Mouse (Mus musculus) stomach, embryonic 16.5 days (tissue): Measurements from ENCODE around the gene Arl10. TPM values are rescaled to one million over a fixed set of nuclear protein-coding genes. Genes with fewer than 3 reads are reported as not detected.

Experiments
- ATAC-seq: fragments of 200-750 bp; cut with Nextera tagmentation; 2 replicates; pipeline ENCODE4 v1.8.0; 2017; ENCODE audit warnings: moderate number of reproducible peaks, moderate TSS enrichment; ENCODE audit not compliant: insufficient read depth, low FRiP score
- H3K27ac ChIP-seq: fragments of 300-500 bp; sonication (generic); 2 replicates; pipeline ENCODE4 v1.5.1; 2014; ENCODE audit warnings: low read length
- H3K27me3 ChIP-seq: fragments of 300-500 bp; sonication (generic); 2 replicates; pipeline ENCODE4 v1.6.1; 2014; ENCODE audit warnings: low read length, control low read depth, mixed read lengths; ENCODE audit not compliant: control insufficient read depth, insufficient read depth
- H3K36me3 ChIP-seq: fragments of 300-500 bp; sonication (generic); 2 replicates; pipeline ENCODE4 v1.6.1; 2014; ENCODE audit warnings: low read length; ENCODE audit not compliant: control insufficient read depth, insufficient read depth
- H3K4me1 ChIP-seq: fragments of 300-500 bp; sonication (generic); 2 replicates; pipeline ENCODE4 v1.6.1; 2014; ENCODE audit warnings: low read length, control low read depth, mixed read lengths; ENCODE audit not compliant: control insufficient read depth, insufficient read depth
- H3K4me2 ChIP-seq: fragments of 300-500 bp; sonication (generic); 2 replicates; pipeline ENCODE4 v1.6.1; 2014; ENCODE audit warnings: low read depth, low read length, mixed read lengths
- H3K4me3 ChIP-seq: fragments of 300-500 bp; sonication (generic); replicated peaks from 2 replicates; pipeline ENCODE4 v1.5.1; 2014; ENCODE audit warnings: mild to moderate bottlenecking, low read length
- H3K9ac ChIP-seq: fragments of 300-500 bp; sonication (generic); 2 replicates; pipeline ENCODE4 v1.6.1; 2014; ENCODE audit warnings: low read length
- H3K9me3 ChIP-seq: fragments of 300-500 bp; sonication (generic); replicated peaks from 2 replicates; pipeline ENCODE4 v1.6.1; 2016; ENCODE audit warnings: low read length, control low read depth; ENCODE audit not compliant: control insufficient read depth
- WGBS: fragments of 180-500 bp; shearing (Covaris S2); extraction: QIAGEN DNeasy Blood & Tissue Kit; methylation state at CpG from one replicate; pipeline ENCODE4 v1.1.7; 2014; 5-methylcytosine and 5-hydroxymethylcytosine counted together
- polyA plus RNA-seq: library from polyadenylated mRNA; unstranded; fragments of >200 nt; fragmentation: Nextera tagmentation; extraction: Ambion mirVana; gene quantifications from 2 replicates; pipeline ENCODE4 v1.2.1, GENCODE M21; 2015

The Arl10 gene
- polyA plus RNA-seq, 1 experiment from 2014 or later: 21.7 TPM

DNA sequence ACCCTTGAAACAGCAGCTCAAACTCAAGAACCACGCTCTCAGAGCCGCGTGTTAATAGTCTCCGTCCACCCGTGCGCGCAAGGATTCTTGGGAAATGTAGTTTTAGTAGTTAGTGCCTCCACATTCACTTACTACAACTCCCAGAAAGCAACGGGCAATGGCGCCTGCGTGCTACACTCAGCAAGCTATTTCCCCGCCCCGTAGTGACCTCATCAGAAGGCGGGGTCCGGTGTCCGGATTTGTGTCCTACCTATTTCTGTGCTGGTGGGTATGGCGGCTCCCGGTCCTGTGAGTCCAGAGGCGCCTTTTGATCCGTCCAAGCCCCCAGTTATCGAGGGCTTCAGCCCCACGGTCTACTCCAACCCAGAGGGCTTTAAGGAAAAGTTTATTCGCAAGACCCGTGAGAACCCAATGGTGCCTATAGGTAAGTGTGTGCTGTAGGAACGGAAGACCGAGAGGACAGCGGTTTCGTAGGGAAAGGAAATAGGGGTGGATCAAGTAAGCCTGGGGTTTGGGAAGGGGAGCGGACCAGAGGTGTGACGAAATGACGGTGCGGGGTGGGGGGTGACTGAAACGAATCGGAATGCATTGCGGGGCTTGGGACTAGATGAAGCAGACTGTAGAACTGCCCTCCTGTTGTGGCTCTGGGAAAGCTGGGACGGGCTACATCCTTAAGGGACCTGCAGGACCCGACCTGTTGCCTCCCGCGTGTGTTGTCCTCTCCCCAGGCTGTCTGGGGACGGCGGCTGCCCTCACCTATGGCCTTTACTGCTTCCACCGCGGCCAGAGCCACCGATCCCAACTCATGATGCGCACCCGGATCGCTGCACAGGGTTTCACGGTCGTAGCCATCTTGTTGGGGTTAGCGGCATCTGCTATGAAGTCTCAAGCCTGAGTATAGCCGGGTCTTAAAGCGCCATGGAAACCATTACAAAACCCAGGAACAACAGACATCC lies 15.5 kb downstream of the Arl10 start, which contains the start of the genes Nop16 and Higd2a:
Gene Nop16, minus strand, starts transcription at position 95 of the 956 bp plus-strand sequence.
Gene Higd2a, plus strand, starts transcription at position 212 of the 956 bp plus-strand sequence.
- Histone ChIP-seq H3K4me1 (peaks cover 15% of the 10 kb centered on the region), H3K27ac (peak within 1 kb of the TSS; percentile 89), H3K9me3 (no peaks in the 10 kb centered on the region), H3K36me3 (peaks cover 4% of the 10 kb centered on the region; the same call in 1 of the 2 replicates), H3K4me3 (peak within 1 kb of the TSS; percentile 97), H3K27me3 (no peaks in the 10 kb centered on the region), H3K4me2 (peak within 1 kb of the TSS; percentile 63), H3K9ac (peak within 1 kb of the TSS; percentile 89)
- peak; percentile 97 for ATAC-seq
- WGBS: under 1% methylated on average over 51 of the region's 51 CpGs

DNA sequence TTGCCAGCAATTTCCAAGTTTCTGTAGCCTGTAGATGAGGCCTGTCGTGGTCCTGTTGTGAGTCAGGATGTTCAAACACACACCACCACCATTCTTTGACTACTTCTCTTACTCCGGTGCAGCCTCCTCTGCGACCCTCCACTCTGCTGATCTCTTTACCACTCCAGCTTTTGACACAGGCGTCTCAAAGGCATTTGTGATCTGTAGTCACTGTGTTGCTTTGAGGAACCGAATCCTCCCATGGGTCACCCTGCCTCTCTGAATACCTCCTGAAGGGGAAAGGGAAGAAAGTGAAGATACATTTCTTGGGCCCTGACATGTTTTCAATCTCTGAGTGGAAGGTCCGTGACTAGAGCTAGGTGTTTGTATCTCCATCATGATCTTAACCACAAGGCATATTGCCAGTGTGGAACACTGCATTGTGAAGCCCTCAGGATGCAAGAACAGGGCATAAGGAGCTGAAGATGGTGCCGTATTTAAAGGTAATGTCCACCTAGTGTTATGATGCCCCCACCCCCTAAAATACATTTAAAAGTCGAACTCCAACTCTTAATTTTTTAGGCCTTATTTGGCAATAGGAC lies 17.1 kb downstream of the Arl10 start:
- H3K27me3 ChIP-seq: no peaks in the 10 kb centered on the region
- no peak overlapping the region for H3K9ac ChIP-seq
- H3K4me3 ChIP-seq: no peak overlapping the region
- H3K36me3 ChIP-seq: 0 out of 2 replicates have a peak, but pooled peaks cover 3% of the 10 kb centered on the region
- no peak overlapping the region for H3K4me2 ChIP-seq
- H3K27ac ChIP-seq: no peak overlapping the region
- no peak for ATAC-seq
- peaks cover 15% of the 10 kb centered on the region for H3K4me1 ChIP-seq
- 89% methylated on average over 8 of the region's 8 CpGs for WGBS
- H3K9me3 ChIP-seq: no peaks in the 10 kb centered on the region

DNA sequence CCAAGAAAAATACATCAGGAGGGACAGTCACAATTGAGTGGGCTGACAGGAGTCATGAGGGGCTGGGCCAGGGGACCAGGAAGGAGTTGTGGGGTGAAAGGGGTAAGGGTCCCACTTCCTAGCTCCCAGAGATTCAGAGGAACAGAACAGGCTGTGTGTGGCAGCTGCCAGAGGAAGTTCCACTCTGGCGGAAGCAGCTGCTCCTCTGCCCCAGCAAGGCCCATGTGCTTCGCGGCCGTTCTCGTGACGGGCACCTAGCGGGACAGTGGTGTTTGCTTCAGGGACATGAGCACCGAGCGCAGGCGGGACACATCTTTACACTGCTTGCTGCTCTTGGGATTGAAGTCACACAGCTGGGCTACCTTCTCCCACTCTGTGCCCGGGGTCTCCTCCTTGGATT lies 18.8 kb downstream of the Arl10 start:
- Histone ChIP-seq H3K4me2 (no peak overlapping the region), H3K4me3 (no peak overlapping the region), H3K36me3 (0 out of 2 replicates have a peak, but pooled peaks cover 3% of the 10 kb centered on the region), H3K27me3 (no peaks in the 10 kb centered on the region), H3K4me1 (peaks cover 11% of the 10 kb centered on the region), H3K27ac (no peak overlapping the region), H3K9me3 (no peaks in the 10 kb centered on the region), H3K9ac (no peak overlapping the region)
- WGBS: 82% methylated on average over 11 of the region's 11 CpGs
- ATAC-seq: no peak

DNA sequence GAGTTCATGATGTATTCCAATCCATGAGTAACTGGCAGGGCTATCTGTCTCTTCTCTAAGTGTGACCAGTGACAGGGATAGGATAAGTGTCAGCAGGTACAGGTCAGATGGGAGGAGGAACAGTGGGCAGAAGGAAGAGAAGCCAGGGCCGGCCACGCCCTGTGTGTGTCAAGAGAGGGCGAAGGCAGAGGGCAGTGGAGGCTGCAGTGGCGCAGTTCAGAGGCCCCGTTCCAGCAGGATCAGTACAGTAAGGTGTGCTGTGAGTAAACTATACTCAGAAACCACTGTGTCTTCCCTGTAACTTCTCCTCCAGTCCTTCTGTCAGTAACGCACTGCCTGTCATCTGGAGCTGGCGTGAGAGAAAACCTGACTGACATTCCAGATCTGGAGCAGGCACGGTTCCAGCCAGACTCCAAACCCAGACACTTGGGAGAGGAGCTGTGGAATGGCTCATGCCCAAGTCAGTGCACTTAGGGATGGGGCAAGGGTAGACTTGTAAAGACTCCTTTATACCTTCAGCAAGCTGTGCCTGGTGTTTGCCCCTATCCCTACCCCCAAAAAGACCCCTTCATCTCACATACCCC lies 21.4 kb downstream of the Arl10 start:
- H3K27ac ChIP-seq: no peak overlapping the region
- WGBS: 64% methylated on average over 8 of the region's 8 CpGs
- ATAC-seq: peak; percentile 9; the same call in 1 of the 2 replicates

DNA sequence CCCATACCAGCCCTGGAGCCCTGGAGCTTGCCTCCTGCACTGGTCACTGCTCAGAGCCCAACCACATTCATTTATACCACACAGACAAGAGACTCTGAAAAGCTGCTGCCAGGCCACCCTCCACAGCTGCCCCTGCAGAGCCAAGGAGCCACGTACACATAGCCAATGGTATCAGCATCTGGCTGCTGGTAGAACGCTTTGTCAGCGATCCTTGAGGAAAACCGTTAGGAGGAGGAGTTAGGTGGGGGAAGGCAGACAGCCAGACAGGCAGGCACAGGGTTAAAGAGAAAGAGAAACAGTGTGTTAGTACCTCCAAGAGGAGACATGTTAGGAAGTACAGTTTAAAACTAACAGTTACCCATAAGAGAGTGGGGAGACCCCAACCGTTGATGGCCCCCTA lies 22.1 kb downstream of the Arl10 start:
- H3K4me2 ChIP-seq: no peak overlapping the region
- peak; percentile 14; the same call in 1 of the 2 replicates for ATAC-seq
- H3K36me3 ChIP-seq: 0 out of 2 replicates have a peak, but pooled peaks cover 3% of the 10 kb centered on the region
- H3K9me3 ChIP-seq: no peaks in the 10 kb centered on the region
- no peak overlapping the region for H3K27ac ChIP-seq
- no peaks in the 10 kb centered on the region for H3K4me1 ChIP-seq
- H3K27me3 ChIP-seq: no peaks in the 10 kb centered on the region
- 49% methylated on average over 5 of the region's 5 CpGs for WGBS
- H3K9ac ChIP-seq: no peak overlapping the region
- no peak overlapping the region for H3K4me3 ChIP-seq

More for the DNA sequence above, 21.4 kb downstream of the Arl10 start:
- Histone ChIP-seq H3K9me3 (no peaks in the 10 kb centered on the region), H3K4me1 (peaks cover 4% of the 10 kb centered on the region; the same call in 1 of the 2 replicates), H3K27me3 (no peaks in the 10 kb centered on the region), H3K9ac (no peak overlapping the region), H3K36me3 (0 out of 2 replicates have a peak, but pooled peaks cover 3% of the 10 kb centered on the region), H3K4me2 (no peak overlapping the region), H3K4me3 (no peak overlapping the region)

DNA sequence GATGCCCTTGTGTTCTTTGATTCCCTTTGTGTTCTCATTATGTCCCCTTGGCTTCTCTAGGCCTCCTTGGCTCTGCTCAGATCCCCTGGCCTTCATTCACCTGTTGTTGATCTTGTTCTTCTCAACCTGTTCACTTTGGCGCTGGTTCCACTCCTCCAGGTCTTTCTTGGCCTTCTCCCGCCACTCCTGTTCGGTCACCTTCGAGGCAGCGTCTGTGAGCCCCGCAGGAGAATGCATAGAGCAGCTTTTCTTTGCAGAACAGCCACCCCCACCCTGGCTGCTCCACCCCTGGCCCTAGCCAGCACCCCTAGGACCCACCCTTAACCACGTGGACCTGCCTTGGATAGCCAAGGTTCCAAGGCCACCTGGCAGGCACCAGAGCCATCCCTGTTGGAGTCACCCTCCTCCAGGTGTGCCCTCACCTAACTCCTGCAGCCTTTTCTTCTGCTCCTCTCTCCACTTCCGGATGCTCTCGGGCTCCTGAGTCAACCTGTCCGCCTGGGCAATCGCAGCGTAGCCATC lies 23.9 kb downstream of the Arl10 start:
- no peaks in the 10 kb centered on the region for H3K4me1 ChIP-seq
- 0 out of 2 replicates have a peak, but pooled peaks cover 3% of the 10 kb centered on the region for H3K36me3 ChIP-seq
- no peaks in the 10 kb centered on the region for H3K27me3 ChIP-seq
- no peak overlapping the region for H3K4me3 ChIP-seq
- WGBS: 86% methylated on average over 12 of the region's 12 CpGs
- no peak for ATAC-seq
- H3K9me3 ChIP-seq: no peaks in the 10 kb centered on the region
- H3K9ac ChIP-seq: no peak overlapping the region
- no peak overlapping the region for H3K27ac ChIP-seq
- no peak overlapping the region for H3K4me2 ChIP-seq

DNA sequence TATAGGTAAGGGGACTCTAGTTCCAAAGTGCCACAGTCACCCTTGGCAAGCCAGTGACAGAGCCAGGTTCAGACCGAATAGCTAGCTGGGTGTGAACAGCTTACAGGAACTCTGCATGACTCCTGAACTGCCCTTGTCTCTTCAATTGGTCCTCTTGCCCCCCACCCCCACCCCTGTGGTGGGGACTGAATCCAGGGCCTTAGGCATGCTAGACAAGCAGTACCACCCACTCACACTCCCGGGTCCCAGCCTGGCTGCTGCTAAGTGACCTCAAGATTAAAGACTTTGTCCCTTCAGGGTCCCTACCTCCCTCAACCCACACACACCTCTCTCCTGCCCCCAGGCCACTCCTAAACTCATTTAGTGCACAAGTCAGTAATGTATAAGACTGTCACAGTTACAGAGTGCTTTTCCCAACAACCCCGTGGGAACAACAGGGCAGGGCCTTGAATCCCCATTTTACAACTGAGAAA lies 27.9 kb downstream of the Arl10 start:
- Histone ChIP-seq H3K9me3 (no peaks in the 10 kb centered on the region), H3K9ac (no peak overlapping the region), H3K27ac (no peak overlapping the region), H3K27me3 (no peaks in the 10 kb centered on the region), H3K4me2 (no peak overlapping the region), H3K4me3 (no peak overlapping the region), H3K36me3 (no peaks in the 10 kb centered on the region), H3K4me1 (no peaks in the 10 kb centered on the region)
- 54% methylated on average over 3 of the region's 3 CpGs for WGBS
- no peak for ATAC-seq

DNA sequence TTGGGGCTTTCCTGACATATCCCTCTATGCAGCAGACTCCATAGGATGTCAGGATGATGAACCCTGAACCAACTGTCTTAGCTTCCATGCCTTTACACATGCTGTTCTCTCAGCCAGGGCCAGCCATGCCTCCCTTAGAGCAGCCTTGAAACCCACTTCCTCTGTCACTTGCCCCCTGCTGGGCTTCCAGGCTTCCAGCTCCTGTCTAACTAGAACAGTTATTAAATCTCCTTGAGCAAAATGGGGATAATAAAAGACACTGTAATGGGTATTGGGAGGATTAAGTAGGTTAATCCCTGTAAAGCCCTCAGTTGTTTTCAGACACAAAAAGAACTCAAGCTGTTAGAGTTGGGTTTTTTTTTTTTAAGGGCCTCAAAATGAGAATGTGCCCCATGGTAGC lies 28.7 kb downstream of the Arl10 start:
- Histone ChIP-seq H3K9me3 (no peaks in the 10 kb centered on the region), H3K27me3 (no peaks in the 10 kb centered on the region), H3K4me1 (peaks cover 4% of the 10 kb centered on the region), H3K4me3 (no peak overlapping the region), H3K36me3 (no peaks in the 10 kb centered on the region), H3K27ac (no peak overlapping the region), H3K9ac (no peak overlapping the region), H3K4me2 (no peak overlapping the region)
- ATAC-seq: no peak
